Mouse (Mus musculus) forebrain, embryonic 11.5 days (tissue): Measurements from ENCODE around the gene Sh3bp5. TPM values are rescaled to one million over a fixed set of nuclear protein-coding genes. Genes with fewer than 3 reads are reported as not detected.

Experiments used
- ATAC-seq: fragments of 200-750 bp; cut with Nextera tagmentation; replicated peaks from 2 replicates; pipeline ENCODE4 v1.8.0; 2017; ENCODE audit warnings: moderate TSS enrichment; ENCODE audit not compliant: low FRiP score
- DNase-seq: peaks from one replicate; pipeline ENCODE4 v3.0.0-alpha.2; 2017; ENCODE audit warnings: low spot score
- H3K27ac ChIP-seq: fragments of 300-500 bp; sonication (generic); 2 replicates; pipeline ENCODE4 v1.5.1; 2014; ENCODE audit warnings: low read depth, low read length
- H3K27me3 ChIP-seq: fragments of 300-500 bp; sonication (generic); 2 replicates; pipeline ENCODE4 v1.6.1; 2014; ENCODE audit warnings: mild to moderate bottlenecking, low read length, mixed read lengths; ENCODE audit not compliant: control insufficient read depth, insufficient read depth
- H3K36me3 ChIP-seq: fragments of 300-500 bp; sonication (generic); 2 replicates; pipeline ENCODE4 v1.6.1; 2014; ENCODE audit warnings: mild to moderate bottlenecking, low read length, moderate library complexity, mixed read lengths; ENCODE audit not compliant: control insufficient read depth, insufficient read depth
- H3K4me1 ChIP-seq: fragments of 300-500 bp; sonication (generic); replicated peaks from 2 replicates; pipeline ENCODE4 v1.6.1; 2014; ENCODE audit warnings: low read length, mixed read lengths; ENCODE audit not compliant: control insufficient read depth, insufficient read depth
- H3K4me2 ChIP-seq: fragments of 300-500 bp; sonication (generic); 2 replicates; pipeline ENCODE4 v1.6.1; 2014; ENCODE audit warnings: low read depth, mild to moderate bottlenecking, low read length, moderate library complexity, mixed read lengths; ENCODE audit not compliant: severe bottlenecking
- H3K4me3 ChIP-seq: fragments of 300-500 bp; sonication (generic); 2 replicates; pipeline ENCODE4 v1.5.1; 2014; ENCODE audit warnings: low read depth, low read length
- H3K9ac ChIP-seq: fragments of 300-500 bp; sonication (generic); 2 replicates; pipeline ENCODE4 v1.6.1; 2014; ENCODE audit warnings: low read length
- H3K9me3 ChIP-seq: fragments of 300-500 bp; sonication (generic); 2 replicates; pipeline ENCODE4 v1.6.1; 2016; ENCODE audit warnings: low read length, mixed read lengths; ENCODE audit not compliant: control insufficient read depth
- WGBS: fragments of 180-500 bp; shearing (Covaris S2); extraction: QIAGEN DNeasy Blood & Tissue Kit; methylation state at CpG from one replicate; pipeline ENCODE4 v1.1.7; 2014; 5-methylcytosine and 5-hydroxymethylcytosine counted together
- polyA plus RNA-seq: library from polyadenylated mRNA; unstranded; fragments of >200 nt; fragmentation: Nextera tagmentation; extraction: Ambion mirVana; gene quantifications from 2 replicates; pipeline ENCODE4 v1.2.1, GENCODE M21; 2014

Sh3bp5 gene
- polyA plus RNA-seq, 1 experiment from 2014 or later: 17.4 TPM

DNA sequence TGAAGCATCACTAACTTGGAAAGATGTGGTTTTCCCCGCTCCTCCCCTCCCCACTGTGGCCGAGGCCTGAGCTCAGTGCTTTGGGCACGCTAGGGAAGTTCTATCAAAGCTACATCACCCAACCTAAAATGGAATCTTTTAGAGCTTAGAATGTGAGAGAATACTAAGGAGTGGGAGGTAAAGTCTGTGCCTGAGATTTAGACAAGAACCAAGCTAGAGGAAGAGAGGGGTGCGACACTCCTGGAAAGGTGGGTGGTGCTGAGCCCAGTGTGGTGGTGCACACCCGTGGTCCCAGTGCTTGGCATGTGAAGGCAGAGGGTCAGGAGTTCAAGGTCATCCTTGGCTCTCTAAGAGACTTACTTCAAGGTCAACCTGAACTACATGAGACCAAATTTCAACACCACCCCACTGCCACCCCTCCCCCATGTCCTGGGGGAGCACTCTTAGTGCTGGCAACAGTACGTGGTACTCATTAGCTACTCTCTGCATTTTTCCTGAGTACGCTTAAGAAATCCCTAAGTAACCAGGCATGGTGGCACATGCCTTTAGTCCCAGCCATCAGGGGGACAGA is 40.2 kb downstream of the Sh3bp5 start:
- H3K9ac ChIP-seq: no peak overlapping the region
- no peaks in the 10 kb centered on the region for H3K36me3 ChIP-seq
- H3K4me2 ChIP-seq: no peak overlapping the region
- H3K27me3 ChIP-seq: no peaks in the 10 kb centered on the region
- no peaks in the 10 kb centered on the region; the same call in 1 of the 2 replicates for H3K9me3 ChIP-seq
- no peak overlapping the region for H3K27ac ChIP-seq
- no peak for ATAC-seq
- H3K4me3 ChIP-seq: no peak overlapping the region
- 94% methylated on average over 7 of the region's 7 CpGs for WGBS
- no peaks in the 10 kb centered on the region for H3K4me1 ChIP-seq
- no peak for DNase-seq

- DNase-seq: no peak
- no peaks in the 10 kb centered on the region for H3K36me3 ChIP-seq
- 93% methylated on average over 9 of the region's 9 CpGs for WGBS
- no peak overlapping the region for H3K27ac ChIP-seq
- H3K4me3 ChIP-seq: no peak overlapping the region
- no peak overlapping the region for H3K9ac ChIP-seq
- no peak for ATAC-seq
- no peak overlapping the region for H3K4me2 ChIP-seq
- no peaks in the 10 kb centered on the region for H3K4me1 ChIP-seq
- no peaks in the 10 kb centered on the region for H3K27me3 ChIP-seq
- no peaks in the 10 kb centered on the region; the same call in 1 of the 2 replicates for H3K9me3 ChIP-seq
These were observed 40.9 kb downstream of the Sh3bp5 start for GRCm38 (mm10) chr14:31394822-31395532.

GRCm38 (mm10) chr14:31393936-31394630 is 41.8 kb downstream of the Sh3bp5 start:
- H3K4me3 ChIP-seq: no peak overlapping the region
- 89% methylated on average over 7 of the region's 7 CpGs for WGBS
- no peaks in the 10 kb centered on the region for H3K4me1 ChIP-seq
- H3K4me2 ChIP-seq: no peak overlapping the region
- H3K27ac ChIP-seq: no peak overlapping the region
- ATAC-seq (no peak), DNase-seq (no peak)
- no peak overlapping the region for H3K9ac ChIP-seq
- H3K27me3 ChIP-seq: no peaks in the 10 kb centered on the region
- no peaks in the 10 kb centered on the region; the same call in 1 of the 2 replicates for H3K9me3 ChIP-seq
- H3K36me3 ChIP-seq: no peaks in the 10 kb centered on the region

GRCm38 (mm10) chr14:31393546-31393890 is 42.4 kb downstream of the Sh3bp5 start:
- ATAC-seq (no peak), DNase-seq (no peak)
- H3K4me1 ChIP-seq: no peaks in the 10 kb centered on the region
- no peaks in the 10 kb centered on the region for H3K27me3 ChIP-seq
- H3K9ac ChIP-seq: no peak overlapping the region
- H3K27ac ChIP-seq: no peak overlapping the region
- no peaks in the 10 kb centered on the region for H3K36me3 ChIP-seq
- H3K4me2 ChIP-seq: no peak overlapping the region
- H3K9me3 ChIP-seq: no peaks in the 10 kb centered on the region; the same call in 1 of the 2 replicates
- H3K4me3 ChIP-seq: no peak overlapping the region
- WGBS: 95% methylated on average over 3 of the region's 3 CpGs

DNA sequence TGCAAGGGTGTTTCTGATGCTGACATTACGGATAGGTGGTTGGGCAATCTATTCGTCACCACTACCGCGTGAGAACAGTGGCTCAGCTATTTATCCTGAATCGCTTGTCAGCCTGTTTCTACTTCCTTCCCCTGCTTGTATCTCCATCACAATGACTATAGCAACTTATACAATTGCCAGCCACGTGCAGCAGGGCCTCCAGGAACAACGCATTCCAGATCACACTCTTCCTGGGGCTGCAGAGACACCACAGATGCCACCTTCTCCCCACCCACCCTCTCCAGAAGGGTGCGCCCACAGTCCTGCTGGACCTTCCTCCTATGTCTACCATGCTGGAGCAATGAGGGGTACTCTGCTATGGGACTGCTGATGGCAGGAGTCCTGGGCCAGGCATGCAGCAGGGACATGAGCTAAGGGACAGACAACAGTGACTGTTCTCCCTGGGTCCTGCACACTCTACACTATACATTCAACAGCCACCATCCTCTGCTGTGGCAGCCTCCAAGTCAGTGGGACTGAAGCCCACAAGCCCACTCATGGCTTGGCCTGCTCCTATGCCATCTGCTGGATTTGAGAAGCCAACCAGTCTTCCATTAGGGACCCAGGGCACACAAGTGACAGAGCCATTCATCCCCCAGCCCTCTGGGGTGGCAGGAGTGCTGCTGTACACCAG is 42.9 kb downstream of the Sh3bp5 start:
- Histone ChIP-seq H3K27me3 (no peaks in the 10 kb centered on the region), H3K9ac (no peak overlapping the region), H3K27ac (no peak overlapping the region), H3K4me3 (no peak overlapping the region), H3K4me2 (no peak overlapping the region), H3K9me3 (no peaks in the 10 kb centered on the region; the same call in 1 of the 2 replicates), H3K36me3 (no peaks in the 10 kb centered on the region), H3K4me1 (no peaks in the 10 kb centered on the region)
- 83% methylated on average over 8 of the region's 8 CpGs for WGBS
- ATAC-seq (no peak), DNase-seq (no peak)

- no peaks in the 10 kb centered on the region for H3K27me3 ChIP-seq
- H3K9ac ChIP-seq: no peak overlapping the region
- H3K36me3 ChIP-seq: no peaks in the 10 kb centered on the region
- no peaks in the 10 kb centered on the region; the same call in 1 of the 2 replicates for H3K9me3 ChIP-seq
- 83% methylated on average over 5 of the region's 5 CpGs for WGBS
- H3K4me2 ChIP-seq: no peak overlapping the region
- H3K4me3 ChIP-seq: no peak overlapping the region
- DNase-seq (no peak), ATAC-seq (no peak)
- H3K27ac ChIP-seq: no peak overlapping the region
- no peaks in the 10 kb centered on the region for H3K4me1 ChIP-seq
These were observed 43.6 kb downstream of the Sh3bp5 start for GRCm38 (mm10) chr14:31392300-31392699.

- DNase-seq (no peak), ATAC-seq (no peak)
- 94% methylated on average over 8 of the region's 8 CpGs for WGBS
- H3K36me3 ChIP-seq: no peaks in the 10 kb centered on the region
- H3K9ac ChIP-seq: no peak overlapping the region
- no peak overlapping the region for H3K27ac ChIP-seq
- no peak overlapping the region for H3K4me3 ChIP-seq
- no peaks in the 10 kb centered on the region for H3K27me3 ChIP-seq
- H3K4me2 ChIP-seq: no peak overlapping the region
- no peaks in the 10 kb centered on the region for H3K9me3 ChIP-seq
- H3K4me1 ChIP-seq: no peaks in the 10 kb centered on the region
These were observed 46.3 kb downstream of the Sh3bp5 start for GRCm38 (mm10) chr14:31389421-31390147.
